Mouse (Mus musculus) kidney, adult 2 months (tissue): ENCODE measurements around the gene Abcb11. TPM values are rescaled to one million over a fixed set of nuclear protein-coding genes. Genes with fewer than 3 reads are reported as not detected.
"Not testable (repeated sequence)": the region's sequence is repeated elsewhere in the genome, so short reads cannot be mapped to it uniquely, and the experiment has no call there.

Source experiments
- DNase-seq: peaks from one replicate; pipeline ENCODE4 v3.0.0; 2021
- H3K27ac ChIP-seq: fragments of 200-500 bp; 2 replicates; pipeline ENCODE4 v1.5.1; 2012; ENCODE audit warnings: low read depth, low read length, control low read depth, inconsistent platforms; ENCODE audit not compliant: insufficient read depth
- H3K27me3 ChIP-seq: fragments of 200-500 bp; replicated peaks from 2 replicates; pipeline ENCODE4 v1.6.1; 2012; ENCODE audit warnings: mild to moderate bottlenecking, moderate library complexity, low read length, inconsistent platforms; ENCODE audit not compliant: control insufficient read depth, insufficient read depth
- H3K36me3 ChIP-seq: fragments of 200-500 bp; 2 replicates; pipeline ENCODE4 v1.6.1; 2012; ENCODE audit warnings: mild to moderate bottlenecking, moderate library complexity, low read length, inconsistent platforms; ENCODE audit not compliant: control insufficient read depth, insufficient read depth
- H3K4me1 ChIP-seq: fragments of 200-500 bp; 2 replicates; pipeline ENCODE4 v1.6.1; 2011; ENCODE audit warnings: low read length; ENCODE audit not compliant: control insufficient read depth, insufficient read depth
- H3K4me3 ChIP-seq: fragments of 200-500 bp; 2 replicates; pipeline ENCODE4 v1.5.1; 2011; ENCODE audit warnings: mild to moderate bottlenecking, low read depth, low read length, control low read depth; ENCODE audit not compliant: insufficient read depth
- CTCF ChIP-seq: fragments of 200-500 bp; conservative IDR thresholded peaks from 2 replicates; pipeline ENCODE4 v1.5.1; 2011; ENCODE audit warnings: low read depth, mild to moderate bottlenecking, control low read depth, low read length, moderate library complexity, mixed read lengths; ENCODE audit not compliant: insufficient read depth, insufficient read length
- POLR2A ChIP-seq: fragments of 200-500 bp; IDR thresholded peaks from one replicate; pipeline ENCODE4 v1.6.1; 2011; ENCODE audit warnings: low read depth, low read length, control low read depth
- WGBS: fragments of 180-500 bp; shearing (Covaris S2); methylation state at CpG from one replicate; pipeline ENCODE4 v1.1.7; 2018; 5-methylcytosine and 5-hydroxymethylcytosine counted together
- polyA plus RNA-seq: library from polyadenylated mRNA; depleted of rRNA; stranded (reverse); fragments of >200 nt; gene quantifications from 2 replicates; pipeline ENCODE4 v1.2.3, GENCODE M21; 2012

The Abcb11 gene
- polyA plus RNA-seq, 1 experiment = not detected

DNA sequence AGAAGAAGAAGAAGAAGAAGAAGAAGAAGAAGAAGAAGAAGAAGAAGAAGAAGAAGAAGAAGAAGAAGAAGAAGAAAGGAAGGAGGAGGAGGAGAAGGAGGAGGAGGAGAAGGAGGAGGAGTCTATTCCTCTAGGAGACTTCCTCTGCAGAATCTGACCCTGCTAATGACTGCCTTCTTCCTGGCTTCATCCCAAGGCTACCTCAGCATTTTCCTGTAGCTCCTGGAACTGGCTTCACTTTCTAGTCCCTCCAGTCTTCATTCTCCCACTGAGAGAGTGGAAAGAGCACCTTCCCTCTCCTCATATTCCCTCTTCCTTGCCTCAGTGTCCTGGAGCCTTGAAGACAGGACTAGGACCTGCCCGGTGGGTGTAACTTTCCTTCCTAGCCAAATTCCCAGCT, 22.9 kb upstream of the Abcb11 start:
- Histone ChIP-seq H3K4me1 (no peaks in the 10 kb centered on the region), H3K27ac (no peak overlapping the region), H3K4me3 (no peak overlapping the region), H3K27me3 (no peaks in the 10 kb centered on the region), H3K36me3 (no peaks in the 10 kb centered on the region)
- TF ChIP-seq CTCF = no peak
- no peak for TF ChIP-seq POLR2A
- 96% methylated on average over 1 of the region's 1 CpGs for WGBS
- peak; percentile 77 for DNase-seq

DNA sequence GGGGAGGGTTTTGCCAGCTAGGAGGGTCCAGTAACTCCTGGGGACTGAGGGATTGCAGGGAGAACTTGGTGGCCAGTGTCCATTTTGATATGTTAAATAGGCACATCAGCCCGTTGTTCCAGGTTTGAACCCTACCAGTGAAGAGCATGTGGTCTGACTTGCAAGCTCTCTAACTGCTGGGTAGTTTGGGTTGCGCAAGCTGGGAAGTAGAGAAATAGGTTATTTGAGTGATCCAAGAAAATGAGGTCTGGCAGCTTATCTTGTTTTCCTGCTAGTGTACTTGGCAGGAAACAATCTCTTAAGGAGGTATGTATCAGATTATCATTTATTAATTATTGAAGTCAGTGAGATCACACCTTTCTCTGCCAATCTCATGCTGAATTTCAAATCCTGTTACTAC, 22.4 kb upstream of the Abcb11 start:
- Histone ChIP-seq H3K27ac (no peak overlapping the region), H3K4me3 (no peak overlapping the region), H3K36me3 (no peaks in the 10 kb centered on the region), H3K27me3 (no peaks in the 10 kb centered on the region), H3K4me1 (no peaks in the 10 kb centered on the region)
- WGBS = 85% methylated on average over 2 of the region's 2 CpGs
- TF ChIP-seq CTCF = no peak
- TF ChIP-seq POLR2A = no peak
- no peak for DNase-seq

DNA sequence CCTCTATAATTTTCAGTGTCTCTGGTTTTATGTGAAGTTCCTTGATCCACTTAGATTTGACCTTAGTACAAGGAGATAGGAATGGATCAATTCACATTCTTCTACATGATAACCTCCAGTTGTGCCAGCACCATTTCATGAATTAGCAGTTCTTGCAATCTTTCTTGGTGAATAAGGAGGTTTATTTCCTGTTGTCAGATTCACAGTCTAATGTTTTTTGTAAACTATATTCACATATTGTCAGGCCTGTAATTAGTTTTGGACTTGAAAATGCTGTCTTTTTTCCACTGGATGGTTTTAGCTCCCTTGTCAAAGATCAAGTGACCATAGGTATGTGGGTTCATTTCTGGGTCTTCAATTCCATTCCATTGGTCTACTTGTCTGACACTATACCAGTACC, 13.0 kb upstream of the Abcb11 start:
- not testable (repeated sequence) for H3K36me3 ChIP-seq, H3K4me1 ChIP-seq, H3K27ac ChIP-seq, H3K27me3 ChIP-seq, DNase-seq, H3K4me3 ChIP-seq

DNA sequence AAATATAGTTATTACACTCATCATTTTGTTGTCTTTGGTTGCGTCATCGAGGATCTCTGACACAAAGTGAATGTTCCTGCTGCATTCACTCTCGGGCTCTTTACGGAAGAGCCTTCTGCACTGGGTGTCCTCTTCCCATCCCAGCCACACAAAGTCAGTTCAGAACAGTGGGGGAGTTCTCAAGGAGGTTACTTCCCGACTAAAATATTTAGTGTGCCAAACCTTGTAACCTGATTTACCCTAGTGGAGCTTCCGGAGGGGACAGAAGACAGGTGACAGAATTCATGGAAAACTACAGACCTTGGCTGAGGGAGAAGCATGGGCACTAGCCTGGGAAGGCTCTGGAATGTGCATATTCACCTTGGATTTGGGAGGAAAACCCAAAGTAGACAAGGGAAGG, 910 bp downstream of the Abcb11 start:
- no peaks in the 10 kb centered on the region for H3K36me3 ChIP-seq
- no peaks in the 10 kb centered on the region; the same call in 1 of the 2 replicates for H3K27me3 ChIP-seq
- DNase-seq = no peak
- no peak overlapping the region for H3K4me3 ChIP-seq
- no peak for TF ChIP-seq POLR2A
- no peak for TF ChIP-seq CTCF
- 86% methylated on average over 6 of the region's 6 CpGs for WGBS
- no peak overlapping the region for H3K27ac ChIP-seq
- no peaks in the 10 kb centered on the region for H3K4me1 ChIP-seq

DNA sequence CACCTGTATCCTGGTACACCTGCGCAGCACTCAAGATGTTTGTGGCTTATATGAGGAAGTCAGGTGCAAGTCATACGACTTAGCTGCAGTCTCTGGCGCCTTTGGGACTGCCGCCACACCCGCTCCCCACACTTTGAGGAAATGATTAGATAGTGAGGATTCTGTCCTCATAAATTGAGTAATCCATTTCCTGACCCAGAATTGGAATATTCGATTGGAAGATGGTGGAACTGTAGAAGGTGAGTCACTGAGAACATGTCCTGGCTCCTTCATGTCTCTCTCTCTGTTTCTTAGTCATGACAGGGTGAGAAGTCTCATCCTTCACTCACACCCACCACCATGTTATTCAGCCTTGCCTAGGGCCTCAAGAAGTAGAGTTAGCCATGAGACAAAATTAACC, 10.9 kb downstream of the Abcb11 start:
- H3K27ac ChIP-seq, DNase-seq, H3K27me3 ChIP-seq, H3K36me3 ChIP-seq, H3K4me1 ChIP-seq, H3K4me3 ChIP-seq: not testable (repeated sequence)
- WGBS = 89% methylated on average over 6 of the region's 6 CpGs

DNA sequence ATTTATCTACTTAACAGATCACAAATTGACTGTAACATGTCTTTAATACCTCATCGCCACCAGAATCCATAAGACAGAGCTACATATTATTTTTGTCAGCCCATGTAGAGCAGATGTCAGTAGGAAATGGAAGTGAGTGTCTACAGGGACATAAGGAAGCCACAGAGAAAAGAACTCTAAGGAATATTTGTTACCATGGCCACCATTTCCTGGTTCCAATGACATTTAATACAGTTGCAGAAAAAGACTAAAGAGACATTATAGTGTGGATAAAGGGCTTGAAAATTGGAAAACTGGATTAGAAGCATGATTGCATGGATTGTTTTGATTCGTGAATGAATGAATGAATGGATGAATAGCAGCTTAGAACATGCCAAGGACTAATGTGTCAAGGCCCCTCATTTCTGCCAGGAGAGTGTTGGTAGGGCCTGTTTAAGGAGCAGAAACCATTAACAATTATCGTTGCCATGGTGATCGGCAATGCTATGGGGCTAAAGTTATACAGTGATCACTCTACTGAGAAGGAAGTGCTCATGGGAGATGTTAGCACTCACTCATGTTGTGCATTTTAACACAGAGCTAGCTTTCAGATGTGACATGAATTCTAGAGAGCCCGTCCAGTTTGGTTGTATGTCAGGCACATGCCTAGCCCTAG, 13.8 kb downstream of the Abcb11 start:
- H3K27me3 ChIP-seq = no peaks in the 10 kb centered on the region
- no peak overlapping the region for H3K27ac ChIP-seq
- no peak for DNase-seq
- no peak overlapping the region for H3K4me3 ChIP-seq
- 91% methylated on average over 5 of the region's 5 CpGs for WGBS
- no peaks in the 10 kb centered on the region for H3K36me3 ChIP-seq
- no peaks in the 10 kb centered on the region for H3K4me1 ChIP-seq
- no peak for TF ChIP-seq POLR2A
- TF ChIP-seq CTCF = no peak

DNA sequence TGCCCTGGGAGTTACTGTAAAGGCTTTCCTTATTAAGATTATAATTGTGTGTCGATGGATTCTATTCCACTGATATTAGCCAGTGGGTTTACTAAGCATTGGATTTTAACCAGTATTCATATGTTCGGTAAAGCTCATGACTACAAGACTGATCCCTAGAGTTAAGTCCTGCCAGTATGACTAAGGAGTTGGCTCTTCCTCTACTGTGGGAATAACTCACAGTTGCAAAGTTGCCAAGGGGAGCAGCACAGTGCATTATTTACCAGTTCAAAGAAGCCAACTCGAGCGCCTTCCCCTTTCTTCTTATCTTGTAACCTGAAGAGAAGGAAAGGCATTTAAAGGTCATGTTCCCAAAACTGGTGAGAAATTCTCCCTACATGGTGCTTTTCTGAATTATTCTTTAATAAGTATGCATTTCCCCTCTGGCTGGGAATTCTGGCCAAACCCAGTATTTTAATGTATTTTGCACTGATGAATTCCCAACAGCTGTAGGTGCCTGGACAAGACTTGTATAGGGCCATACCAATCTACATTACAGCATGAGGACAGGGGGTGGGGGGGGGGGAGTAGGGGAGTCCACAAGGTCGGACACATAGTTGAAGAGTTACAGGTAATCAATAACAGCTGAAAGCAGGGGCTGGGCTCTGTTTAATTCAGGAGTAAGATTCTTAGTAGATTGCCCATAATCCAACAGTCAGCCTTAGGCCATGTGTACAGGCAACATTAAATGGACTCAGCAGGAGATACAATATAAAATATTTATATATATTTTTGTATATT, 17.3 kb downstream of the Abcb11 start:
- H3K4me3 ChIP-seq = no peak overlapping the region
- no peak for DNase-seq
- WGBS = 82% methylated on average over 5 of the region's 5 CpGs
- TF ChIP-seq POLR2A (no peak), CTCF (no peak)
- H3K4me1 ChIP-seq = no peaks in the 10 kb centered on the region
- no peak overlapping the region for H3K27ac ChIP-seq
- H3K27me3 ChIP-seq = no peaks in the 10 kb centered on the region
- no peaks in the 10 kb centered on the region for H3K36me3 ChIP-seq
